Mouse (Mus musculus) right cerebral cortex, postnatal 36 days (tissue): ENCODE results near the gene Gtf2h3.

Experiments
- DNase-seq, 2 experiments: peaks; one replicate each; pipeline ENCODE4 v3.0.0; 2022; ENCODE audit warnings: low spot score in 2 of 2, mixed read lengths in 1 of 2

Gene Gtf2h3

DNA sequence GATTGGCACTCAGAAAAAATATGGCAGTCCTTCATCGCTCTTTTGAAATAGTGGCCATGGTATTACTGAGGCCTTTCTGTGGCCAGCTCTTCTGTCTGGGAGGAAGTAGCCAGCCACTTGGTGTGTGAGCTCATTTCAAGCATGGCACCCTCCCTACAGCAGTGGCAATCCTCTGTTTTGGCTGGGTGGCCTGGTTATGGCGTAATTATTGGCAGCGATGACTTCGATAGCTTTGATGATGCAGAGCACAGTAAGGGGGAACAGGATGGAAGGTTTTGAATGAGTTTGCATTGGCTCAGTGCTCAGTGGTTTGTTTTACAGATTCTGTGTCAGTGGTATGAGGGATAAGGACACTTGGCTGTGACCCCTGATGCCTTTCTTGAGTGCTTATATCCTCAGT, 57.8 kb downstream of the Gtf2h3 start:
- no peak for DNase-seq

DNA sequence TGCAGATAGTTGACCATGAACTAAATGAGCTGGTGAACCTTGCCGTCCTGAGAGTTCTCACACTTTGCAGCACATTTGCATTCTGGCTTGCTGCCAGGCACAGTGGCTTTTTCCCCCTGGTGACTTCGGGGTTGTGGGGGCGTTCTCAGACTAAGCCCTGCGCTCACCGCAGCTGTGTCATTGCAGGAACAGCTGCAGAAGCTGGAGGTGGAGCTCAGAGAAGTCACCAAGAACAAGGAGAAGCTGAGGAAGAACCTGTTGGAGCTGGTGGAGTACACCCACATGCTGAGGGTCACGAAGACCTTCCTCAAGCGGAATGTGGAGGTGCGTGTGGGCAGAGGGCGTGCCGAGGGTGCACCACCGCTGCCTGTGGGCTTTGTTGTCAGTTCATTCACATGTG, 58.4 kb downstream of the Gtf2h3 start:
- DNase-seq = no peak

DNA sequence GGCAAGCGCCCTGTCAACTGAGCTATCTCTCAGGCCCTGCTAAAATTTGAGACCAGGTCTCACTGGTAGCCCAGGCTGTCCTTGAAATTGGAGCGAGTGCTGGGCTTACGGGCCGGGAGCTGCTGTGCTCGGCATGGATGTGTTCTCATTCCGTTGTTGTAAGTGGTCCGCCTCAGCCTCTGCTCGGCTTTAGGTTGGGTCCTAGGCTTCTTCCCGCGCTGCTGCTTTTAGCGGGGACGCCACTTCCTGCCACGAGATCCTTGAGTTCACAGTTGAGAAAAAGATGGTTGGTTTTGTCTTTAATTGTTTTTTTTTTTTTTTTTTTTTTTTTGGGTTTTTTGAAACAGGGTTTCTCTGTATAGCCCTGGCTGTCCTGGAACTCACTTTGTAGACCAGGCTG, 58.9 kb downstream of the Gtf2h3 start:
- no peak for DNase-seq
